Mouse (Mus musculus) embryonic stem cell, embryonic (primary cell): ENCODE measurements around the gene Olfr764-ps1.
"Not testable (repeated sequence)": the region's sequence is repeated elsewhere in the genome, so short reads cannot be mapped to it uniquely, and the experiment has no call there.

Experiments
- CTCF ChIA-PET, 4 experiments: fragments of 300-600 bp in 2 of 4; fragments of 350-600 bp in 2 of 4; sonication (Branson Sonifier 250); formaldehyde crosslinking; loops; one replicate each; lab custom pipeline; 2022; ENCODE audit warnings: inconsistent platforms in 2 of 4; lab: Charles Lee
- POLR2A ChIA-PET, 4 experiments: fragments of 300-600 bp in 2 of 4; fragments of 350-600 bp in 2 of 4; sonication (Branson Sonifier 250); formaldehyde crosslinking; loops; one replicate each; lab custom pipeline; 2022; ENCODE audit warnings: antibody characterized with exemption in 4 of 4, inconsistent platforms in 1 of 4; lab: Charles Lee

The Olfr764-ps1 gene

GRCm38 (mm10) chr10:129039796-129040195 lies at the start of gene Olfr764-ps1:
Olfr764-ps1 (minus strand) TSS chr10:129039896.
- POLR2A ChIA-PET = no interaction called here

GRCm38 (mm10) chr10:129082810-129083209 lies 43.1 kb upstream of the Olfr764-ps1 start, which contains the start of gene Olfr767:
Olfr767 (minus strand) TSS chr10:129082910.
- CTCF ChIA-PET, POLR2A ChIA-PET: not testable (repeated sequence)

More at GRCm38 (mm10) chr10:129039796-129040195, at the start of gene Olfr764-ps1:
- CTCF ChIA-PET = no interaction called here

GRCm38 (mm10) chr10:129068877-129069276 lies 29.2 kb upstream of the Olfr764-ps1 start, which contains the start of gene Olfr766-ps1:
Olfr766-ps1 (minus strand) TSS chr10:129068977.
- POLR2A ChIA-PET = no interaction called here

GRCm38 (mm10) chr10:129049898-129050297 lies 10.2 kb upstream of the Olfr764-ps1 start, which contains the start of gene Olfr765:
Olfr765 (minus strand) TSS chr10:129049998.
- CTCF ChIA-PET, POLR2A ChIA-PET: not testable (repeated sequence)

More at GRCm38 (mm10) chr10:129068877-129069276, 29.2 kb upstream of the Olfr764-ps1 start, which contains the start of gene Olfr766-ps1:
- CTCF ChIA-PET = no interaction called here

- ChIA-PET CTCF (no interaction called here), POLR2A (no interaction called here)
Measured at GRCm38 (mm10) chr10:129028343-129028742, 11.4 kb downstream of the Olfr764-ps1 start.

GRCm38 (mm10) chr10:129026018-129026662 lies 13.6 kb downstream of the Olfr764-ps1 start:
- POLR2A ChIA-PET = interaction anchor here in 1 of 4 experiments (0.6 kb wide), 1 partner anchor 78 kb away, joined by 5 read pairs; no protein-coding TSS in a partner anchor
- CTCF ChIA-PET = no interaction called here

- CTCF ChIA-PET = interaction anchor here in 2 of 4 experiments (0.5 to 0.7 kb wide), 2 partner anchors 147 to 1070 kb away, joined by 3 read pairs; no protein-coding TSS in a partner anchor
- POLR2A ChIA-PET = no interaction called here
Measured at GRCm38 (mm10) chr10:129023319-129023718, 16.4 kb downstream of the Olfr764-ps1 start.

GRCm38 (mm10) chr10:129014477-129014876 lies 25.2 kb downstream of the Olfr764-ps1 start:
- ChIA-PET POLR2A (no interaction called here), CTCF (no interaction called here)

- CTCF ChIA-PET, POLR2A ChIA-PET: not testable (repeated sequence)
Measured at GRCm38 (mm10) chr10:129011511-129011910, 28.2 kb downstream of the Olfr764-ps1 start.

- POLR2A ChIA-PET = no interaction called here
- CTCF ChIA-PET = interaction anchor here in 1 of 4 experiments (0.6 kb wide), 1 partner anchor 95 kb away, joined by 8 read pairs; no protein-coding TSS in a partner anchor
Measured at GRCm38 (mm10) chr10:129010288-129010841, 29.3 kb downstream of the Olfr764-ps1 start, which contains the start of gene Olfr763. Olfr763 (plus strand) TSS chr10:129010791.

GRCm38 (mm10) chr10:129004032-129004920 lies 35.4 kb downstream of the Olfr764-ps1 start:
- ChIA-PET CTCF (no interaction called here), POLR2A (no interaction called here)

GRCm38 (mm10) chr10:128996523-128997040 lies 43.1 kb downstream of the Olfr764-ps1 start:
- POLR2A ChIA-PET = no interaction called here
- CTCF ChIA-PET = no interaction called here

GRCm38 (mm10) chr10:128995796-128996195 lies 43.9 kb downstream of the Olfr764-ps1 start:
- CTCF ChIA-PET = no interaction called here
- POLR2A ChIA-PET = no interaction called here

GRCm38 (mm10) chr10:128990994-128991393 lies 48.7 kb downstream of the Olfr764-ps1 start:
- CTCF ChIA-PET = interaction anchor here in 1 of 4 experiments (0.6 kb wide), 1 partner anchor 41 kb away, joined by 10 read pairs; no protein-coding TSS in a partner anchor

GRCm38 (mm10) chr10:128990129-128990850 lies 49.4 kb downstream of the Olfr764-ps1 start:
- CTCF ChIA-PET = interaction anchor here in 1 of 4 experiments (0.6 kb wide), 1 partner anchor 41 kb away, joined by 10 read pairs; no protein-coding TSS in a partner anchor
- POLR2A ChIA-PET = not testable (repeated sequence)

More at GRCm38 (mm10) chr10:128990994-128991393, 48.7 kb downstream of the Olfr764-ps1 start:
- POLR2A ChIA-PET = no interaction called here

GRCm38 (mm10) chr10:128989131-128989530 lies 50.6 kb downstream of the Olfr764-ps1 start, which contains the start of gene Olfr9:
Olfr9 (plus strand) TSS chr10:128989431.
- CTCF ChIA-PET, POLR2A ChIA-PET: not testable (repeated sequence)
